Mouse (Mus musculus) CH12.LX (cell line): Measurements from ENCODE around the gene Nemp2. TPM values are rescaled to one million over a fixed set of nuclear protein-coding genes. Genes with fewer than 3 reads are reported as not detected.

Experiments
- DNase-seq: peaks from one replicate; pipeline ENCODE4 v3.0.0-alpha.2; 2013; ENCODE audit errors: extremely low read depth
- H3K27ac ChIP-seq: 2 replicates; pipeline ENCODE4 v1.5.1; 2012; ENCODE audit warnings: low read depth, mild to moderate bottlenecking, control low read depth, moderate library complexity; ENCODE audit not compliant: insufficient read depth
- H3K27me3 ChIP-seq: replicated peaks from 2 replicates; pipeline ENCODE3; 2012; ENCODE audit warnings: inconsistent platforms
- H3K36me3 ChIP-seq, 2 experiments: replicated peaks in 1 of 2; 2 replicates each; pipeline versions ENCODE3 to v1.6.1; 2012; ENCODE audit warnings: inconsistent platforms in 1 of 2, low read length in 1 of 2, mild to moderate bottlenecking in 1 of 2, mixed read lengths in 1 of 2, moderate library complexity in 1 of 2; ENCODE audit not compliant: control insufficient read depth in 1 of 2, insufficient read depth in 1 of 2
- H3K4me1 ChIP-seq, 2 experiments: 2 replicates each; pipeline ENCODE4 v1.6.1; 2012; ENCODE audit warnings: inconsistent platforms in 1 of 2, moderate library complexity in 1 of 2; ENCODE audit not compliant: insufficient read depth in 2 of 2, control insufficient read depth in 1 of 2
- H3K4me2 ChIP-seq: 2 replicates; pipeline ENCODE4 v1.6.1; 2012; ENCODE audit warnings: low read depth, mild to moderate bottlenecking, control low read depth; ENCODE audit not compliant: poor library complexity, insufficient read depth, severe bottlenecking
- H3K4me3 ChIP-seq, 3 experiments: fragments of 150-350 bp in 1 of 3; sonication (generic) in 1 of 3; replicated peaks in 1 of 3; 2 replicates each; pipeline versions ENCODE3 to v1.5.1; 2011 to 2012; ENCODE audit warnings: low read depth in 2 of 3, low read length in 2 of 3, mild to moderate bottlenecking in 2 of 3, moderate library complexity in 2 of 3, control low read depth in 1 of 3, improper control_type of control experiment in 1 of 3, inconsistent platforms in 1 of 3, mixed read lengths in 1 of 3; ENCODE audit not compliant: poor library complexity in 1 of 3
- H3K79me2 ChIP-seq: replicated peaks from 2 replicates; pipeline ENCODE4 v1.6.1; 2012; ENCODE audit warnings: mild to moderate bottlenecking, moderate library complexity; ENCODE audit not compliant: control insufficient read depth, poor library complexity, insufficient read depth, severe bottlenecking; ENCODE audit errors: extremely low read depth
- H3K9ac ChIP-seq: 2 replicates; pipeline ENCODE4 v1.6.1; 2012; ENCODE audit warnings: low read depth, mild to moderate bottlenecking, control low read depth, moderate library complexity; ENCODE audit not compliant: insufficient read depth
- H3K9me3 ChIP-seq: replicated peaks from 2 replicates; pipeline ENCODE3; 2012; ENCODE audit warnings: low read length, inconsistent platforms, mixed read lengths
- BHLHE40 ChIP-seq: IDR thresholded peaks from 2 replicates; pipeline ENCODE4 v1.6.1; 2011; ENCODE audit warnings: mild to moderate bottlenecking, low read depth, low read length, improper control_type of control experiment
- CHD1 ChIP-seq: IDR thresholded peaks from 2 replicates; pipeline ENCODE4 v1.6.1; 2012; ENCODE audit warnings: low read depth, low read length, improper control_type of control experiment, inconsistent platforms
- CTCF ChIP-seq, 2 experiments: IDR thresholded peaks in 1 of 2; conservative IDR thresholded peaks in 1 of 2; 2 replicates each; pipeline ENCODE4 v1.5.1; 2011 to 2012; ENCODE audit warnings: low read depth in 2 of 2, low read length in 2 of 2, improper control_type of control experiment in 1 of 2, inconsistent platforms in 1 of 2, mild to moderate bottlenecking in 1 of 2, moderate library complexity in 1 of 2
- ELF1 ChIP-seq: IDR thresholded peaks from 2 replicates; pipeline ENCODE4 v1.6.1; 2014; ENCODE audit warnings: low read depth, mild to moderate bottlenecking, inconsistent platforms, low read length, improper control_type of control experiment
- EP300 ChIP-seq: IDR thresholded peaks from 2 replicates; pipeline ENCODE4 v1.6.1; 2011; ENCODE audit warnings: low read length, improper control_type of control experiment
- ETS1 ChIP-seq: conservative IDR thresholded peaks from 2 replicates; pipeline ENCODE4 v1.6.1; 2012; ENCODE audit warnings: low read depth, mild to moderate bottlenecking, inconsistent platforms, low read length, improper control_type of control experiment, moderate library complexity
- GABPA ChIP-seq: IDR thresholded peaks from 2 replicates; pipeline ENCODE4 v1.6.1; 2012; ENCODE audit warnings: low read depth, low read length, improper control_type of control experiment, inconsistent platforms; ENCODE audit not compliant: insufficient replicate concordance
- IRF4 ChIP-seq: IDR thresholded peaks from 2 replicates; pipeline ENCODE4 v1.6.1; 2014; ENCODE audit warnings: low read depth, mild to moderate bottlenecking, inconsistent platforms, low read length, improper control_type of control experiment
- JUN ChIP-seq: IDR thresholded peaks from 2 replicates; pipeline ENCODE4 v1.6.1; 2011; ENCODE audit warnings: low read depth, mild to moderate bottlenecking, low read length, improper control_type of control experiment, moderate library complexity; ENCODE audit not compliant: insufficient read depth
- KAT2A ChIP-seq: IDR thresholded peaks from 2 replicates; pipeline ENCODE4 v1.6.1; 2012; ENCODE audit warnings: low read length, improper control_type of control experiment, inconsistent platforms; ENCODE audit not compliant: insufficient replicate concordance
- MAX ChIP-seq: IDR thresholded peaks from 2 replicates; pipeline ENCODE4 v1.6.1; 2011; ENCODE audit warnings: low read length, improper control_type of control experiment
- MAZ ChIP-seq: IDR thresholded peaks from 2 replicates; pipeline ENCODE4 v1.6.1; 2012; ENCODE audit warnings: low read depth, mild to moderate bottlenecking, inconsistent platforms, low read length, improper control_type of control experiment, moderate library complexity
- MYC ChIP-seq: IDR thresholded peaks from 2 replicates; pipeline ENCODE4 v1.6.1; 2011; ENCODE audit warnings: low read depth, mild to moderate bottlenecking, improper control_type of control experiment, low read length
- NELFE ChIP-seq: IDR thresholded peaks from 2 replicates; pipeline ENCODE4 v1.6.1; 2011; ENCODE audit warnings: low read depth, low read length, improper control_type of control experiment
- NRF1 ChIP-seq: IDR thresholded peaks from 2 replicates; pipeline ENCODE4 v1.6.1; 2014; ENCODE audit warnings: low read depth, mild to moderate bottlenecking, inconsistent platforms, low read length, improper control_type of control experiment, moderate library complexity
- PAX5 ChIP-seq: IDR thresholded peaks from 2 replicates; pipeline ENCODE4 v1.6.1; 2012; ENCODE audit warnings: low read length, inconsistent platforms, mixed read lengths
- RAD21 ChIP-seq: IDR thresholded peaks from 2 replicates; pipeline ENCODE4 v1.6.1; 2011; ENCODE audit warnings: low read depth, mild to moderate bottlenecking, low read length, improper control_type of control experiment, moderate library complexity
- RCOR1 ChIP-seq: conservative IDR thresholded peaks from 2 replicates; pipeline ENCODE4 v1.6.1; 2012; ENCODE audit warnings: low read depth, mild to moderate bottlenecking, inconsistent platforms, low read length, improper control_type of control experiment
- UBTF ChIP-seq: IDR thresholded peaks from 2 replicates; pipeline ENCODE4 v1.6.1; 2012; ENCODE audit warnings: low read depth, mild to moderate bottlenecking, inconsistent platforms, low read length, improper control_type of control experiment, moderate library complexity
- dilution Hi-C: fragments of 300-500 bp; cut with MboI; formaldehyde crosslinking; loops from 2 replicates; pipeline ENCODE4 v1.14.3; 2020; ENCODE audit warnings: low sequenced_read_pairs; ENCODE audit not compliant: extremely low pct_unique_long_range_greater_than_20kb, extremely low pct_ligation_motif_present
- in situ Hi-C: fragments of 300-500 bp; cut with MboI; formaldehyde crosslinking; loops from 3 replicates; pipeline ENCODE4 v1.14.3; 2019; ENCODE audit warnings: low sequenced_read_pairs, low pct_ligation_motif_present, low pct_unique_long_range_greater_than_20kb, mixed read lengths
- polyA plus RNA-seq: library from polyadenylated mRNA; unstranded; fragments of >175 nt; gene quantifications from 2 replicates; pipeline ENCODE4 v1.2.1, GENCODE M21; 2012; ENCODE audit warnings: low read depth; ENCODE audit not compliant: insufficient read length
- total RNA-seq, 2 experiments: library from RNA; depleted of rRNA; stranded (reverse); fragments of 300-350 nt in 1 of 2; fragments of >200 nt in 1 of 2; gene quantifications; 2 replicates each; pipeline ENCODE4 v1.2.3; 2012 to 2014

Nemp2 gene
- total and polyA plus RNA-seq, 3 experiments: 11.2 to 20.1 (median 13.3) TPM

DNA sequence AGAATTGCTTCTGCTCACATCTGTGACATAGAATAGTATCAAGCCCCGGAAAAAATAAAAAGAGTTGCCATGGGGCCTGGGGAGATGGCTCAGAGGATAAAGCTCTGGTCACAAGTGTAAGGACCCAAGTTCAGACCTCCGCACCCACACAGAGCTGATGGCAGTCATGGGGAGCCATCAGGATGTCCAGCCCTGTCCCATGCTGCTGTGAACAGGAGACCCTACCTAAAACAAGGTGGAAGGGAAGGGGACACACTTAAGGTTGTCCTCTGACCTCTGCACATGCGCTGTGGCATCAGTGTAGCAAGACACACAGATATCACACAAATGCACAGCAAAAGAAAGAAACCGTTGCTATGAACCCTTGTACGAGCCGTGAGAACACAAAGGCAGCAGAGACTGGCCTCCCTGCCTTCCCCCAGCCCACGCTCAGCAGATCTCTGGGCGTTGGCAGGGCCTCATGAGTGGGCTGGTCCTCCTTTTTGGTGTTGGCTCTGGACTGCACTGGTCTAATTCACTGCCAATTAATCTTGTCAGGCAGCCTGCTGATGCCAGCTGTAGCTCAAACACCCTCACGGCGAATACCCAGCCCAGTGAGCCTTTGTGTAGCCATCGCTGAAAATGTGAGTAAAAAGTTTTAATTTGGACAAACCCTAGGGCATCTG is 33.4 kb upstream of the Nemp2 start:
- no peaks in the 10 kb centered on the region for H3K27me3 ChIP-seq
- no peaks in the 10 kb centered on the region for H3K9me3 ChIP-seq
- no peak for DNase-seq
- H3K79me2 ChIP-seq: no peaks in the 10 kb centered on the region
- in situ Hi-C loops: no loop called here
- H3K4me3 ChIP-seq: no peak overlapping the region
- H3K9ac ChIP-seq: no peak overlapping the region
- no peak overlapping the region for H3K27ac ChIP-seq
- no peaks in the 10 kb centered on the region for H3K36me3 ChIP-seq
- dilution Hi-C loops: no loop called here
- H3K4me2 ChIP-seq: no peak overlapping the region
- TF ChIP-seq ETS1 (no peak), ELF1 (no peak), CHD1 (no peak), MYC (no peak), NRF1 (no peak), JUN (no peak), RCOR1 (no peak), GABPA (no peak)
- peaks cover 12 to 17% of the 10 kb centered on the region in 2 experiments for H3K4me1 ChIP-seq

DNA sequence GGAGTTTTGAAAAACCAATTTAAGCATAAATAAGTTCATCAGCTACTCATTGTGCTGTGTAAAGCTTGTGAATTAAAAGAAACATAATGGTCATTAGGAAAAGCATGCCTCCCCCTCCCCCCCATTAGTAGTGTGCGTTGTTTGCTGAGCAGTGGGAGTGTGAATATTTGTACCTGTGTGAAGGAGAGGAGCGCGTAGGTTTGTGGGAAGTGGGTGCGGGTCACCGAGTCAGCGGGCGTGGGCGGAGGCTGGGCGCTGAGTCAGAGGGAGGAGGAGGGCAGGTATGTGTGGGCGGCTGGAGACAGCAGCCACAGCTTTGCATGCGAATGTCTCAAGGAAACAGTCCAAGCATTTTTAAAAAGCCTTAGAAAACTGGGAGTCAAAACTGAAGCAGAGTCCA is 32.7 kb upstream of the Nemp2 start:
- in situ Hi-C loops (no loop called here), dilution Hi-C loops (no loop called here)
- DNase-seq: peak; percentile 62
- Histone ChIP-seq H3K4me1 (peaks cover 12 to 17% of the 10 kb centered on the region in 2 experiments), H3K9ac (no peak overlapping the region), H3K4me2 (peak overlapping the region; percentile 58), H3K27me3 (no peaks in the 10 kb centered on the region), H3K27ac (no peak overlapping the region), H3K79me2 (no peaks in the 10 kb centered on the region), H3K36me3 (no peaks in the 10 kb centered on the region), H3K9me3 (no peaks in the 10 kb centered on the region), H3K4me3 (no peak overlapping the region)
- TF ChIP-seq KAT2A (no peak), PAX5 (no peak), ELF1 (no peak), MAX (no peak), NRF1 (no peak), MYC (no peak), RAD21 (no peak), BHLHE40 (0 out of 2 replicates have a peak, but pooled peaks have one; percentile 20), IRF4 (no peak), MAZ (no peak), CTCF (conservative IDR thresholded peaks at IDR 0.05 in 1 of 2, IDR thresholded peaks at IDR 0.05 in 1 of 2; ENCODE audit: low read depth in 2 of 2, low read length in 2 of 2) (no peak), EP300 (peak; percentile 24; the same call in 1 of the 2 replicates), UBTF (no peak), JUN (no peak), NELFE (no peak)
